Mouse (Mus musculus): ENCODE measurements at regions not wholly inside any gene's neighbourhood (a gene's known extent, or its start where the extent isn't known, plus 50 kb on each side); places are given as distances from the start of the nearest gene placed in this dataset.

GRCm38 (mm10) chr13:115346115-115347021 lies 244.6 kb upstream of the Itga1 start:
- WGBS = 18% methylated on average over 20 of the region's 20 CpGs
- Histone ChIP-seq H3K4me1 (replicated peaks) (peaks cover 13% of the 10 kb centered on the region), H3K27ac (0 out of 2 replicates have a peak overlapping the region, but pooled peaks have one; percentile 29), H3K9me3 (no peaks in the 10 kb centered on the region), H3K36me3 (no peaks in the 10 kb centered on the region), H3K4me2 (peak overlapping the region; percentile 63), H3K9ac (replicated peaks) (no peak overlapping the region), H3K4me3 (replicated peaks) (peak overlapping the region; percentile 29), H3K27me3 (no peaks in the 10 kb centered on the region)
- peak; percentile 66 for ATAC-seq (ENCODE audit: insufficient number of reproducible peaks, insufficient read depth, low FRiP score, low TSS enrichment, low read depth)

- no peak for ATAC-seq (ENCODE audit: insufficient number of reproducible peaks, insufficient read depth, low FRiP score, low TSS enrichment, low read depth)
- WGBS = 71% methylated on average over 9 of the region's 9 CpGs
- no peak overlapping the region for H3K4me2 ChIP-seq
- H3K36me3 ChIP-seq = no peaks in the 10 kb centered on the region
- peaks cover 10% of the 10 kb centered on the region for H3K4me1 ChIP-seq (replicated peaks)
- no peak overlapping the region for H3K27ac ChIP-seq
- H3K27me3 ChIP-seq = no peaks in the 10 kb centered on the region
- no peaks in the 10 kb centered on the region for H3K9me3 ChIP-seq
- no peak overlapping the region for H3K9ac ChIP-seq (replicated peaks)
- H3K4me3 ChIP-seq (replicated peaks) = no peak overlapping the region
Measured at GRCm38 (mm10) chr13:115329000-115329960, 227.5 kb upstream of the Itga1 start.

- Histone ChIP-seq H3K27me3 (no peaks in the 10 kb centered on the region), H3K4me3 (replicated peaks) (no peak overlapping the region), H3K9ac (replicated peaks) (no peak overlapping the region), H3K4me1 (replicated peaks) (peaks cover 10% of the 10 kb centered on the region), H3K9me3 (no peaks in the 10 kb centered on the region), H3K36me3 (no peaks in the 10 kb centered on the region), H3K27ac (no peak overlapping the region), H3K4me2 (no peak overlapping the region)
- 91% methylated on average over 2 of the region's 2 CpGs for WGBS
- no peak for ATAC-seq (ENCODE audit: insufficient number of reproducible peaks, insufficient read depth, low FRiP score, low TSS enrichment, low read depth)
Measured at GRCm38 (mm10) chr13:115326294-115326693, 224.5 kb upstream of the Itga1 start.

- Histone ChIP-seq H3K27ac (no peak overlapping the region), H3K4me1 (replicated peaks) (no peaks in the 10 kb centered on the region), H3K9me3 (no peaks in the 10 kb centered on the region), H3K9ac (replicated peaks) (no peak overlapping the region), H3K4me3 (replicated peaks) (no peak overlapping the region), H3K4me2 (no peak overlapping the region), H3K36me3 (no peaks in the 10 kb centered on the region), H3K27me3 (no peaks in the 10 kb centered on the region)
- 70% methylated on average over 3 of the region's 3 CpGs for WGBS
- ATAC-seq (ENCODE audit: insufficient number of reproducible peaks, insufficient read depth, low FRiP score, low TSS enrichment, low read depth) = 0 out of 2 replicates have a peak, but pooled peaks have one; percentile 56
Measured at GRCm38 (mm10) chr13:115316681-115317080, 214.9 kb upstream of the Itga1 start.

GRCm38 (mm10) chr13:115308586-115308985 lies 206.8 kb upstream of the Itga1 start:
- Histone ChIP-seq H3K4me3 (replicated peaks) (no peak overlapping the region), H3K9me3 (no peaks in the 10 kb centered on the region), H3K27ac (no peak overlapping the region), H3K4me2 (no peak overlapping the region), H3K9ac (replicated peaks) (no peak overlapping the region), H3K27me3 (no peaks in the 10 kb centered on the region), H3K4me1 (replicated peaks) (no peaks in the 10 kb centered on the region), H3K36me3 (no peaks in the 10 kb centered on the region)
- no peak for ATAC-seq (ENCODE audit: insufficient number of reproducible peaks, insufficient read depth, low FRiP score, low TSS enrichment, low read depth)
- 79% methylated on average over 3 of the region's 3 CpGs for WGBS

- 49% methylated on average over 3 of the region's 3 CpGs for WGBS
- no peak overlapping the region for H3K9ac ChIP-seq (replicated peaks)
- H3K27ac ChIP-seq = no peak overlapping the region
- no peaks in the 10 kb centered on the region for H3K9me3 ChIP-seq
- H3K4me1 ChIP-seq (replicated peaks) = no peaks in the 10 kb centered on the region
- no peaks in the 10 kb centered on the region for H3K27me3 ChIP-seq
- H3K36me3 ChIP-seq = no peaks in the 10 kb centered on the region
- H3K4me2 ChIP-seq = no peak overlapping the region
- ATAC-seq (ENCODE audit: insufficient number of reproducible peaks, insufficient read depth, low FRiP score, low TSS enrichment, low read depth) = no peak
- no peak overlapping the region for H3K4me3 ChIP-seq (replicated peaks)
Measured at GRCm38 (mm10) chr13:115287371-115287770, 185.6 kb upstream of the Itga1 start.

GRCm38 (mm10) chr13:115266164-115266563 lies 164.4 kb upstream of the Itga1 start:
- WGBS = 61% methylated on average over 6 of the region's 6 CpGs
- no peaks in the 10 kb centered on the region for H3K36me3 ChIP-seq
- no peaks in the 10 kb centered on the region for H3K4me1 ChIP-seq (replicated peaks)
- H3K27me3 ChIP-seq = no peaks in the 10 kb centered on the region
- no peak for ATAC-seq (ENCODE audit: insufficient number of reproducible peaks, insufficient read depth, low FRiP score, low TSS enrichment, low read depth)
- H3K9ac ChIP-seq (replicated peaks) = no peak overlapping the region
- H3K27ac ChIP-seq = no peak overlapping the region
- H3K9me3 ChIP-seq = no peaks in the 10 kb centered on the region
- H3K4me3 ChIP-seq (replicated peaks) = no peak overlapping the region
- no peak overlapping the region for H3K4me2 ChIP-seq

- no peaks in the 10 kb centered on the region for H3K27me3 ChIP-seq
- no peak for ATAC-seq (ENCODE audit: insufficient number of reproducible peaks, insufficient read depth, low FRiP score, low TSS enrichment, low read depth)
- no peak overlapping the region for H3K4me3 ChIP-seq (replicated peaks)
- H3K9ac ChIP-seq (replicated peaks) = no peak overlapping the region
- no peak overlapping the region for H3K4me2 ChIP-seq
- WGBS = 70% methylated on average over 2 of the region's 2 CpGs
- no peaks in the 10 kb centered on the region for H3K9me3 ChIP-seq
- no peaks in the 10 kb centered on the region for H3K36me3 ChIP-seq
- H3K4me1 ChIP-seq (replicated peaks) = no peaks in the 10 kb centered on the region
- no peak overlapping the region for H3K27ac ChIP-seq
Measured at GRCm38 (mm10) chr13:115257345-115257744, 155.6 kb upstream of the Itga1 start.

- H3K4me2 ChIP-seq = no peak overlapping the region
- H3K9me3 ChIP-seq = no peaks in the 10 kb centered on the region
- H3K4me1 ChIP-seq (replicated peaks) = no peaks in the 10 kb centered on the region
- ATAC-seq (ENCODE audit: insufficient number of reproducible peaks, insufficient read depth, low FRiP score, low TSS enrichment, low read depth) = no peak
- 50% methylated on average over 3 of the region's 3 CpGs for WGBS
- no peaks in the 10 kb centered on the region for H3K27me3 ChIP-seq
- H3K9ac ChIP-seq (replicated peaks) = no peak overlapping the region
- H3K27ac ChIP-seq = no peak overlapping the region
- no peak overlapping the region for H3K4me3 ChIP-seq (replicated peaks)
- H3K36me3 ChIP-seq = no peaks in the 10 kb centered on the region
Measured at GRCm38 (mm10) chr13:115252541-115252940, 150.8 kb upstream of the Itga1 start.

GRCm38 (mm10) chr13:115231981-115232380 lies 130.2 kb upstream of the Itga1 start:
- no peaks in the 10 kb centered on the region for H3K27me3 ChIP-seq
- 90% methylated on average over 4 of the region's 4 CpGs for WGBS
- no peaks in the 10 kb centered on the region for H3K4me1 ChIP-seq (replicated peaks)
- ATAC-seq (ENCODE audit: insufficient number of reproducible peaks, insufficient read depth, low FRiP score, low TSS enrichment, low read depth) = no peak
- no peak overlapping the region for H3K4me2 ChIP-seq
- no peak overlapping the region for H3K4me3 ChIP-seq (replicated peaks)
- no peak overlapping the region for H3K27ac ChIP-seq
- H3K36me3 ChIP-seq = no peaks in the 10 kb centered on the region
- H3K9me3 ChIP-seq = no peaks in the 10 kb centered on the region
- H3K9ac ChIP-seq (replicated peaks) = no peak overlapping the region

- ATAC-seq (ENCODE audit: insufficient number of reproducible peaks, insufficient read depth, low FRiP score, low TSS enrichment, low read depth) = no peak
- H3K27ac ChIP-seq = no peak overlapping the region
- no peak overlapping the region for H3K9ac ChIP-seq (replicated peaks)
- no peaks in the 10 kb centered on the region for H3K4me1 ChIP-seq (replicated peaks)
- H3K9me3 ChIP-seq = no peaks in the 10 kb centered on the region
- no peaks in the 10 kb centered on the region for H3K27me3 ChIP-seq
- H3K4me3 ChIP-seq (replicated peaks) = no peak overlapping the region
- 30% methylated on average over 13 of the region's 13 CpGs for WGBS
- H3K36me3 ChIP-seq = no peaks in the 10 kb centered on the region
- H3K4me2 ChIP-seq = no peak overlapping the region
Measured at GRCm38 (mm10) chr13:115230494-115230893, 128.7 kb upstream of the Itga1 start.

All from limb, embryonic 12.5 days (tissue).